ENCODE assay signal across 8 mouse cellular contexts in genomic region chr3:102012611-102013211, GRCm38 (mm10). TPM values are rescaled to one million over a fixed set of nuclear protein-coding genes. Genes with fewer than 3 reads are reported as not detected.
A peak's percentile ranks its signal among the peaks of the same experiment; 100 is the strongest.
DNase-seq lines count a peak whose midpoint lies in the region; ATAC-seq lines count a peak whose summit lies in the region.

No protein-coding gene starts in this region.

- H3K27me3 ChIP-seq in heart, embryonic 11.5 days (ENCODE audit: control insufficient read depth, insufficient read depth, low read length): peaks cover 74% of the 10 kb centered on the region
- peaks cover 21% of the 10 kb centered on the region for H3K27me3 ChIP-seq in hindbrain, embryonic 13.5 days
- peaks cover 94% of the 10 kb centered on the region for H3K27me3 ChIP-seq in liver, embryonic 15.5 days

- WGBS in heart, embryonic 11.5 days (ENCODE audit: insufficient replicate concordance): under 1% methylated on average over 53 of the region's 53 CpGs
- under 1% methylated on average over 53 of the region's 53 CpGs for WGBS in hindbrain, embryonic 13.5 days
- WGBS in liver, embryonic 15.5 days (ENCODE audit: insufficient replicate concordance): 2% methylated on average over 53 of the region's 53 CpGs

- H3K4me3 ChIP-seq in heart, embryonic 11.5 days (ENCODE audit: low read depth, low read length): peak overlapping the region; percentile 45
- peak overlapping the region; percentile 70 for H3K4me3 ChIP-seq in hindbrain, embryonic 13.5 days
- peak overlapping the region; percentile 4; the same call in 1 of the 2 replicates for H3K4me3 ChIP-seq in liver, embryonic 15.5 days (replicated peaks)

- H3K9ac ChIP-seq in heart, embryonic 11.5 days (ENCODE audit: low read depth, low read length): peak overlapping the region; percentile 56
- H3K9ac ChIP-seq in hindbrain, embryonic 13.5 days: peak overlapping the region; percentile 98
- H3K9ac ChIP-seq in liver, embryonic 15.5 days: no peak overlapping the region

- no peak for ATAC-seq in heart, embryonic 11.5 days (replicated peaks; ENCODE audit: insufficient number of reproducible peaks, low FRiP score, low TSS enrichment)
- ATAC-seq in hindbrain, embryonic 13.5 days (ENCODE audit: low FRiP score): peak; percentile 11; the same call in 1 of the 2 replicates
- no peak for ATAC-seq in liver, embryonic 15.5 days (ENCODE audit: insufficient read depth)

- peak overlapping the region; percentile 82 for H3K4me2 ChIP-seq in heart, embryonic 11.5 days
- peak overlapping the region; percentile 77 for H3K4me2 ChIP-seq in hindbrain, embryonic 13.5 days
- H3K4me2 ChIP-seq in liver, embryonic 15.5 days: peak overlapping the region; percentile 29

- peaks cover 16% of the 10 kb centered on the region for H3K4me1 ChIP-seq in heart, embryonic 11.5 days (ENCODE audit: control insufficient read depth, insufficient read depth, low read length)
- peaks cover 35% of the 10 kb centered on the region for H3K4me1 ChIP-seq in hindbrain, embryonic 13.5 days (replicated peaks)
- H3K4me1 ChIP-seq in liver, embryonic 15.5 days (replicated peaks): no peaks in the 10 kb centered on the region; the same call in 1 of the 2 replicates

- no peak overlapping the region for H3K27ac ChIP-seq in heart, embryonic 11.5 days (ENCODE audit: low read depth, low read length)
- peak overlapping the region; percentile 100 for H3K27ac ChIP-seq in hindbrain, embryonic 13.5 days
- no peak overlapping the region for H3K27ac ChIP-seq in liver, embryonic 15.5 days (replicated peaks)

- H3K9me3 ChIP-seq in heart, embryonic 11.5 days (replicated peaks; ENCODE audit: control insufficient read depth, low read length): no peaks in the 10 kb centered on the region
- H3K9me3 ChIP-seq in hindbrain, embryonic 13.5 days: no peaks in the 10 kb centered on the region
- no peaks in the 10 kb centered on the region for H3K9me3 ChIP-seq in liver, embryonic 15.5 days (replicated peaks)

- H3K36me3 ChIP-seq in heart, embryonic 11.5 days (ENCODE audit: control insufficient read depth, insufficient read depth, low read length): no peaks in the 10 kb centered on the region
- no peaks in the 10 kb centered on the region for H3K36me3 ChIP-seq in hindbrain, embryonic 13.5 days
- no peaks in the 10 kb centered on the region for H3K36me3 ChIP-seq in liver, embryonic 15.5 days (replicated peaks)

- DNase-seq in heart, adult 11 months: no peak
- DNase-seq in ES-CJ7 (ENCODE audit: low read depth, low spot score): peak; percentile 36
- peak; percentile 96 to 97 for DNase-seq in cerebellum, postnatal 36 days
- DNase-seq in right cerebral cortex, postnatal 4 days: peak; percentile 37
- DNase-seq in yolk sac, embryonic 10.5 days (ENCODE audit: low spot score): no peak

RNA-seq across cellular contexts. Expression of gene Nhlh2, which starts 2.8 kb away (rescaled TPM):
- 0.06 and 0.25 TPM in 2 replicates for polyA plus RNA-seq in heart, embryonic 11.5 days (2014; fragmentation: Nextera tagmentation; extraction: Ambion mirVana)
- polyA plus RNA-seq in hindbrain, embryonic 13.5 days (2015; fragmentation: Nextera tagmentation; extraction: Ambion mirVana): 80.8 and 99.8 TPM in 2 replicates
- not detected in 2 replicates for polyA plus RNA-seq in liver, embryonic 15.5 days (2015; fragmentation: Nextera tagmentation; extraction: Ambion mirVana)

Comparison
In these comparisons a context has a peak if more than half of its experiments do, and no peak if none do; other contexts are left out.
1. H3K4me2 ChIP-seq: peak in every context shown above with its lines; median percentile 82 in heart, embryonic 11.5 days; 77 in hindbrain, embryonic 13.5 days; 29 in liver, embryonic 15.5 days.
2. H3K4me3 ChIP-seq: peak in every context shown above with its lines; median percentile 70 in hindbrain, embryonic 13.5 days; 45 in heart, embryonic 11.5 days; 4 in liver, embryonic 15.5 days.
3. DNase-seq: peak in ES-CJ7 (single experiment), cerebellum, postnatal 36 days (2 of 2) and right cerebral cortex, postnatal 4 days (single experiment); none in heart, adult 11 months (single experiment) and yolk sac, embryonic 10.5 days (single experiment).
4. RNA of gene Nhlh2, which starts 2.8 kb away (polyA plus RNA-seq): 80.8 to 99.8 TPM in hindbrain, embryonic 13.5 days; 0.06 to 0.25 TPM in heart, embryonic 11.5 days and not detected in liver, embryonic 15.5 days; every median in the first group is over 10 times any median in the second.